ENCODE assay signal across 8 mouse cellular contexts in the genomic region with DNA sequence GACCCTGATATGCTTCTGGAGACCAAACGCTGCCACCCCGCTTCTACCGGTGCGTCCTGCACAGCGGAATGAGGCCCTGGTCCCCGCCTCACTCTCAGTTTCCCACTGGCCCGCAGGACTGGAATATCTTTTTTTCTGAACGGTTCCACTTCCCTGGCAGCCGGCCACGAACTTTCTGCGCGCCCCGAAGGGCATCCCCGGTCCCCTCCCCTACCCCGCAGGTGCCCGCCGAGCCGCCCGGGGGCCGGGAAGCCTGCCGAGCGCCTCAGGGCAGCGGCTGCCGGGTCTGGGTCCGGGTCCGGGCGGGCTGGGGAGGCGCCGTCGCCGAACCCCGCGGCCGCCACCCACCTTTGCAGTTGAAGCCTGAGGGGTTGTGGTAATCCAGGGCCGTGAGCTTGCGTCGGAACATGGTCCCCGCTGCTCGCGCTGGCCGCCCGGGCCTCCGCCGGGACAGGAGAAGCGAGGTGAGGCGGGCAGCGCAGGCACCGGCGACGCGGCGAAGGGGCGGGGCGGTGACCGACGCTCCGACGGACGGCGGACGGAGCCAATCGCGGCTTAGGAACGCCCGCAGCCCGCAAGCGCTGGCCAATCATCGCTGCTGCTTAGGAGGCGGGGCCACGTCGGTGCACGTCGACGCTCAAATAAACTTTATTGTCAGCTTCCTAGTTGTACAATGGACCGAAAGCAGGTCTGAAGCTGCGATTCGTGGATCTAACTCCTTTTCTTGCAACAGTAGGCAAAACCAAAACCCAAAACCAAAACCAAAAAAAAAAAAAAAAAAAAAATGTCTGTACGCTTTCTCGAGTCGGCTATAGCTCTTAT. TPM values are rescaled to one million over a fixed set of nuclear protein-coding genes. Genes with fewer than 3 reads are reported as not detected.
A peak's percentile ranks its signal among the peaks of the same experiment; 100 is the strongest.
DNase-seq lines count a peak whose midpoint lies in the region; ATAC-seq lines count a peak whose summit lies in the region.

Rtraf (minus strand) TSS at position 504 of the 822 bp plus-strand sequence.

- peak within 1 kb of the TSS; percentile 97 for H3K9ac ChIP-seq in heart, embryonic 13.5 days
- peak within 1 kb of the TSS; percentile 91 for H3K9ac ChIP-seq in liver, embryonic 12.5 days
- peak within 1 kb of the TSS; percentile 92 for H3K9ac ChIP-seq in stomach, embryonic 15.5 days

- H3K4me3 ChIP-seq in brown adipose tissue, adult 24 weeks (ENCODE audit: insufficient read depth, low read depth, low read length), result peak within 1 kb of the TSS; percentile 72
- H3K4me3 ChIP-seq in heart, embryonic 13.5 days, result peak within 1 kb of the TSS; percentile 99
- peak within 1 kb of the TSS; percentile 95 for H3K4me3 ChIP-seq in liver, embryonic 12.5 days
- H3K4me3 ChIP-seq in stomach, embryonic 15.5 days (replicated peaks), result peak within 1 kb of the TSS; percentile 86

- peak; percentile 94 for ATAC-seq in heart, embryonic 13.5 days (ENCODE audit: extremely low read depth, insufficient number of reproducible peaks, low FRiP score, low TSS enrichment)
- ATAC-seq in liver, embryonic 12.5 days, result peak; percentile 98
- ATAC-seq in stomach, embryonic 15.5 days (ENCODE audit: insufficient read depth, low FRiP score, low read depth), result peak; percentile 99

- H3K9me3 ChIP-seq in heart, embryonic 13.5 days, result no peaks in the 10 kb centered on the region
- 0 out of 2 replicates have a peak, but pooled peaks cover 4% of the 10 kb centered on the region for H3K9me3 ChIP-seq in liver, embryonic 12.5 days (replicated peaks)
- no peaks in the 10 kb centered on the region for H3K9me3 ChIP-seq in stomach, embryonic 15.5 days

- H3K27ac ChIP-seq in brown adipose tissue, adult 24 weeks (replicated peaks; ENCODE audit: low read depth, low read length), result peak within 1 kb of the TSS; percentile 18; the same call in 1 of the 2 replicates
- peak within 1 kb of the TSS; percentile 91 for H3K27ac ChIP-seq in heart, embryonic 13.5 days (replicated peaks)
- H3K27ac ChIP-seq in liver, embryonic 12.5 days, result peak within 1 kb of the TSS; percentile 67
- peak within 1 kb of the TSS; percentile 80 for H3K27ac ChIP-seq in stomach, embryonic 15.5 days

- H3K36me3 ChIP-seq in heart, embryonic 13.5 days, result peaks cover 32% of the 10 kb centered on the region
- H3K36me3 ChIP-seq in liver, embryonic 12.5 days, result peaks cover 31% of the 10 kb centered on the region
- H3K36me3 ChIP-seq in stomach, embryonic 15.5 days, result peaks cover 11% of the 10 kb centered on the region

- H3K27me3 ChIP-seq in heart, embryonic 13.5 days (replicated peaks), result peaks cover 13% of the 10 kb centered on the region
- H3K27me3 ChIP-seq in liver, embryonic 12.5 days (replicated peaks), result peaks cover 10% of the 10 kb centered on the region; the same call in 1 of the 2 replicates
- no peaks in the 10 kb centered on the region for H3K27me3 ChIP-seq in stomach, embryonic 15.5 days (replicated peaks)

- peak; percentile 99 for DNase-seq in CD4-positive, CD25-positive, alpha-beta regulatory T cell, adult 2 months (ENCODE audit: low read depth, low spot score)
- peak; percentile 45 for DNase-seq in fat pad, adult 2 months (ENCODE audit: extremely low read depth, low read depth, low spot score)
- peak; percentile 97 for DNase-seq in kidney, postnatal 10 days
- DNase-seq in natural killer cell, adult 2 months (ENCODE audit: low spot score in 2 of 2), result peak; percentile 83 to 89

- no peaks in the 10 kb centered on the region for H3K4me1 ChIP-seq in brown adipose tissue, adult 24 weeks (ENCODE audit: control insufficient read depth, insufficient read depth, insufficient read length, low read length)
- peaks cover 25% of the 10 kb centered on the region for H3K4me1 ChIP-seq in heart, embryonic 13.5 days
- peaks cover 15% of the 10 kb centered on the region for H3K4me1 ChIP-seq in liver, embryonic 12.5 days
- H3K4me1 ChIP-seq in stomach, embryonic 15.5 days, result peaks cover 3% of the 10 kb centered on the region; the same call in 1 of the 2 replicates

- WGBS in heart, embryonic 13.5 days, result under 1% methylated on average over 80 of the region's 80 CpGs
- WGBS in liver, embryonic 12.5 days (ENCODE audit: insufficient replicate concordance), result under 1% methylated on average over 77 of the region's 80 CpGs
- WGBS in stomach, embryonic 15.5 days, result under 1% methylated on average over 73 of the region's 80 CpGs

- H3K4me2 ChIP-seq in heart, embryonic 13.5 days, result peak within 1 kb of the TSS; percentile 73
- H3K4me2 ChIP-seq in liver, embryonic 12.5 days, result peak within 1 kb of the TSS; percentile 76
- peak within 1 kb of the TSS; percentile 76 for H3K4me2 ChIP-seq in stomach, embryonic 15.5 days

RNA-seq across cellular contexts. Expression of gene Rtraf, which starts in this region (rescaled TPM):
- polyA plus RNA-seq in brown adipose tissue, adult 24 weeks (2012; ENCODE audit: insufficient read depth, insufficient read length, missing spikeins), result 78.8 and 125 TPM in 2 replicates
- polyA plus RNA-seq in heart, embryonic 13.5 days (2015; fragmentation: Nextera tagmentation; extraction: Ambion mirVana), result 172 and 178 TPM in 2 replicates
- 118 and 123 TPM in 2 replicates for polyA plus RNA-seq in liver, embryonic 12.5 days (2016; fragmentation: Nextera tagmentation; extraction: Ambion mirVana)
- polyA plus RNA-seq in stomach, embryonic 15.5 days (2015; fragmentation: Nextera tagmentation; extraction: Ambion mirVana), result 186 and 198 TPM in 2 replicates

Comparison
In these comparisons a context has a peak if more than half of its experiments do, and no peak if none do; other contexts are left out.
1. Peak in every context shown above with its lines: DNase-seq, ATAC-seq, H3K4me3 ChIP-seq and H3K27ac ChIP-seq.
2. DNase-seq: peak in every context shown above with its lines; median percentile 99 in CD4-positive, CD25-positive, alpha-beta regulatory T cell, adult 2 months; 97 in kidney, postnatal 10 days; 86 in natural killer cell, adult 2 months; 45 in fat pad, adult 2 months.
3. H3K27ac ChIP-seq: peak in every context shown above with its lines; median percentile 91 in heart, embryonic 13.5 days; 80 in stomach, embryonic 15.5 days; 67 in liver, embryonic 12.5 days; 18 in brown adipose tissue, adult 24 weeks.